Mouse (Mus musculus): ENCODE data around the gene Naa40. TPM values are rescaled to one million over a fixed set of nuclear protein-coding genes. Genes with fewer than 3 reads are reported as not detected.

The Naa40 gene
- polyA plus RNA-seq, 1 experiment, result 55.9 TPM

- no peak for TF ChIP-seq POLR2A (IDR thresholded peaks at IDR 0.05; ENCODE audit: control insufficient read depth, extremely low read depth, insufficient read depth, low read length, poor library complexity)
- no peak for TF ChIP-seq CTCF (IDR thresholded peaks at IDR 0.05; ENCODE audit: borderline replicate concordance, control insufficient read depth, extremely low read depth, insufficient read depth, low read length, poor library complexity)
- WGBS, result 97% methylated on average over 7 of the region's 7 CpGs
- DNase-seq, result no peak
- no peak overlapping the region for H3K4me3 ChIP-seq (ENCODE audit: control insufficient read depth, insufficient read depth, low read length)
- H3K27ac ChIP-seq (ENCODE audit: control insufficient read depth, insufficient read depth, low read length), result no peak overlapping the region
- peaks cover 8% of the 10 kb centered on the region for H3K4me1 ChIP-seq (replicated peaks; ENCODE audit: control insufficient read depth, insufficient read depth, low read length)
- peaks cover 4% of the 10 kb centered on the region; the same call in 1 of the 2 replicates for H3K36me3 ChIP-seq (ENCODE audit: control insufficient read depth, insufficient read depth, low read length)
- H3K27me3 ChIP-seq (ENCODE audit: control insufficient read depth, insufficient read depth, low read length), result no peaks in the 10 kb centered on the region
Measured at GRCm38 (mm10) chr19:7209907-7210646, 30.9 kb downstream of the Naa40 start.

GRCm38 (mm10) chr19:7205753-7206736 lies 34.9 kb downstream of the Naa40 start, which contains the start of gene Otub1:
Gene Otub1, minus strand, starts transcription at chr19:7206316.
- peak; percentile 92 for DNase-seq
- peaks cover 15% of the 10 kb centered on the region for H3K36me3 ChIP-seq (ENCODE audit: control insufficient read depth, insufficient read depth, low read length)
- no peaks in the 10 kb centered on the region for H3K27me3 ChIP-seq (ENCODE audit: control insufficient read depth, insufficient read depth, low read length)
- H3K27ac ChIP-seq (ENCODE audit: control insufficient read depth, insufficient read depth, low read length), result peak within 1 kb of the TSS; percentile 90
- WGBS, result under 1% methylated on average over 71 of the region's 79 CpGs
- H3K4me3 ChIP-seq (ENCODE audit: control insufficient read depth, insufficient read depth, low read length), result peak within 1 kb of the TSS; percentile 68
- peak; percentile 52; the same call in 1 of the 2 replicates for TF ChIP-seq POLR2A (IDR thresholded peaks at IDR 0.05; ENCODE audit: control insufficient read depth, extremely low read depth, insufficient read depth, low read length, poor library complexity)
- TF ChIP-seq CTCF (IDR thresholded peaks at IDR 0.05; ENCODE audit: borderline replicate concordance, control insufficient read depth, extremely low read depth, insufficient read depth, low read length, poor library complexity), result 0 out of 2 replicates have a peak, but pooled peaks have one; percentile 14
- peaks cover 14% of the 10 kb centered on the region for H3K4me1 ChIP-seq (replicated peaks; ENCODE audit: control insufficient read depth, insufficient read depth, low read length)

GRCm38 (mm10) chr19:7205326-7205725 lies 35.7 kb downstream of the Naa40 start:
- H3K27ac ChIP-seq (ENCODE audit: control insufficient read depth, insufficient read depth, low read length), result no peak overlapping the region
- WGBS, result 42% methylated on average over 7 of the region's 7 CpGs
- no peak for DNase-seq
- H3K36me3 ChIP-seq (ENCODE audit: control insufficient read depth, insufficient read depth, low read length), result peaks cover 22% of the 10 kb centered on the region
- peak overlapping the region; percentile 68 for H3K4me3 ChIP-seq (ENCODE audit: control insufficient read depth, insufficient read depth, low read length)
- TF ChIP-seq POLR2A (IDR thresholded peaks at IDR 0.05; ENCODE audit: control insufficient read depth, extremely low read depth, insufficient read depth, low read length, poor library complexity), result no peak
- no peak for TF ChIP-seq CTCF (IDR thresholded peaks at IDR 0.05; ENCODE audit: borderline replicate concordance, control insufficient read depth, extremely low read depth, insufficient read depth, low read length, poor library complexity)
- peaks cover 14% of the 10 kb centered on the region for H3K4me1 ChIP-seq (replicated peaks; ENCODE audit: control insufficient read depth, insufficient read depth, low read length)
- H3K27me3 ChIP-seq (ENCODE audit: control insufficient read depth, insufficient read depth, low read length), result no peaks in the 10 kb centered on the region

- no peak for DNase-seq
- Histone ChIP-seq H3K36me3 (ENCODE audit: control insufficient read depth, insufficient read depth, low read length) (peaks cover 27% of the 10 kb centered on the region), H3K4me3 (ENCODE audit: control insufficient read depth, insufficient read depth, low read length) (no peak overlapping the region), H3K27ac (ENCODE audit: control insufficient read depth, insufficient read depth, low read length) (no peak overlapping the region), H3K4me1 (replicated peaks; ENCODE audit: control insufficient read depth, insufficient read depth, low read length) (peaks cover 14% of the 10 kb centered on the region), H3K27me3 (ENCODE audit: control insufficient read depth, insufficient read depth, low read length) (no peaks in the 10 kb centered on the region)
- 84% methylated on average over 2 of the region's 2 CpGs for WGBS
- TF ChIP-seq CTCF (IDR thresholded peaks at IDR 0.05; ENCODE audit: borderline replicate concordance, control insufficient read depth, extremely low read depth, insufficient read depth, low read length, poor library complexity), result no peak
- no peak for TF ChIP-seq POLR2A (IDR thresholded peaks at IDR 0.05; ENCODE audit: control insufficient read depth, extremely low read depth, insufficient read depth, low read length, poor library complexity)
Measured at GRCm38 (mm10) chr19:7204898-7205297, 36.1 kb downstream of the Naa40 start.

DNA sequence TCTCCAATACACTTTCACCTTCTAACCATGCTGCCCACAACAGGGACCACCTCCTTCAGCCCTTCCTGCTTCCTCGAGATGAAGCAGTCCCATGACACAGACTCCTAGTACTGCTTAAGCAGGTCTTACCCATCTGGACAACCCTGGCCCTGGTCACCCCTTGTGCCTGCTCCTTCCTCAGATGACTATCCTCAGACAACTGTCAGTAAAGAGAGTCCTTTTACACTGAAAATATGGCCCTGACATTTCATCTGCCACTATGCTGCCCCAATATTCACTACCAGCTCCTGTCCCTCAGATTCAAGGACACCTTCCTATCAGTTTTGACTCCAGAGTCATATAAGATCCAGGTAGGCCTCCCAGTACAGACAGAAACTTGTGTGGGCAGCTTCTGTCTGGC lies 40.6 kb downstream of the Naa40 start:
- H3K27ac ChIP-seq (ENCODE audit: control insufficient read depth, insufficient read depth, low read length), result no peak overlapping the region
- no peak for DNase-seq
- TF ChIP-seq CTCF (IDR thresholded peaks at IDR 0.05; ENCODE audit: borderline replicate concordance, control insufficient read depth, extremely low read depth, insufficient read depth, low read length, poor library complexity) (no peak), POLR2A (IDR thresholded peaks at IDR 0.05; ENCODE audit: control insufficient read depth, extremely low read depth, insufficient read depth, low read length, poor library complexity) (no peak)
- H3K4me3 ChIP-seq (ENCODE audit: control insufficient read depth, insufficient read depth, low read length), result no peak overlapping the region
- H3K36me3 ChIP-seq (ENCODE audit: control insufficient read depth, insufficient read depth, low read length), result peaks cover 53% of the 10 kb centered on the region
- WGBS, result 67% methylated on average over 1 of the region's 1 CpGs
- H3K27me3 ChIP-seq (ENCODE audit: control insufficient read depth, insufficient read depth, low read length), result no peaks in the 10 kb centered on the region
- H3K4me1 ChIP-seq (replicated peaks; ENCODE audit: control insufficient read depth, insufficient read depth, low read length), result peaks cover 8% of the 10 kb centered on the region; the same call in 1 of the 2 replicates

GRCm38 (mm10) chr19:7199089-7199488 lies 41.9 kb downstream of the Naa40 start:
- no peak for DNase-seq
- Histone ChIP-seq H3K4me1 (replicated peaks; ENCODE audit: control insufficient read depth, insufficient read depth, low read length) (peaks cover 1% of the 10 kb centered on the region; the same call in 1 of the 2 replicates), H3K4me3 (ENCODE audit: control insufficient read depth, insufficient read depth, low read length) (no peak overlapping the region), H3K27me3 (ENCODE audit: control insufficient read depth, insufficient read depth, low read length) (no peaks in the 10 kb centered on the region; the same call in 1 of the 2 replicates), H3K27ac (ENCODE audit: control insufficient read depth, insufficient read depth, low read length) (no peak overlapping the region), H3K36me3 (ENCODE audit: control insufficient read depth, insufficient read depth, low read length) (peaks cover 53% of the 10 kb centered on the region)
- 98% methylated on average over 13 of the region's 13 CpGs for WGBS
- TF ChIP-seq CTCF (IDR thresholded peaks at IDR 0.05; ENCODE audit: borderline replicate concordance, control insufficient read depth, extremely low read depth, insufficient read depth, low read length, poor library complexity), result no peak
- TF ChIP-seq POLR2A (IDR thresholded peaks at IDR 0.05; ENCODE audit: control insufficient read depth, extremely low read depth, insufficient read depth, low read length, poor library complexity), result no peak
